Mouse (Mus musculus) thymus, adult 2 months (tissue): ENCODE measurements around the gene Prr5.

ENCODE experiments used
- CTCF ChIP-seq: fragments of 200-500 bp; IDR thresholded peaks from 2 replicates; pipeline ENCODE4 v1.5.1; 2012; ENCODE audit warnings: mild to moderate bottlenecking, control low read depth, low read length, moderate library complexity, borderline replicate concordance; ENCODE audit not compliant: control insufficient read depth, poor library complexity, insufficient read depth; ENCODE audit errors: extremely low read depth
- POLR2A ChIP-seq: fragments of 200-500 bp; IDR thresholded peaks from 2 replicates; pipeline ENCODE4 v1.6.1; 2012; ENCODE audit warnings: mild to moderate bottlenecking, low read length, control low read depth, moderate library complexity; ENCODE audit not compliant: control insufficient read depth, poor library complexity, insufficient read depth; ENCODE audit errors: extremely low read depth

GRCm38 (mm10) chr15:84629680-84630079, 39.7 kb upstream of the Prr5 start:
- no peak for TF ChIP-seq POLR2A
- TF ChIP-seq CTCF: peak; percentile 48; the same call in 1 of the 2 replicates
